Mouse (Mus musculus) MN1 (cell line): ENCODE results near the gene Tmem30a.
A peak's percentile ranks its signal among the peaks of the same experiment; 100 is the strongest.

Source experiments
- DNase-seq: peaks from one replicate; pipeline ENCODE4 v3.0.0-alpha.2; 2016; ENCODE audit warnings: low spot score

Gene Tmem30a

DNA sequence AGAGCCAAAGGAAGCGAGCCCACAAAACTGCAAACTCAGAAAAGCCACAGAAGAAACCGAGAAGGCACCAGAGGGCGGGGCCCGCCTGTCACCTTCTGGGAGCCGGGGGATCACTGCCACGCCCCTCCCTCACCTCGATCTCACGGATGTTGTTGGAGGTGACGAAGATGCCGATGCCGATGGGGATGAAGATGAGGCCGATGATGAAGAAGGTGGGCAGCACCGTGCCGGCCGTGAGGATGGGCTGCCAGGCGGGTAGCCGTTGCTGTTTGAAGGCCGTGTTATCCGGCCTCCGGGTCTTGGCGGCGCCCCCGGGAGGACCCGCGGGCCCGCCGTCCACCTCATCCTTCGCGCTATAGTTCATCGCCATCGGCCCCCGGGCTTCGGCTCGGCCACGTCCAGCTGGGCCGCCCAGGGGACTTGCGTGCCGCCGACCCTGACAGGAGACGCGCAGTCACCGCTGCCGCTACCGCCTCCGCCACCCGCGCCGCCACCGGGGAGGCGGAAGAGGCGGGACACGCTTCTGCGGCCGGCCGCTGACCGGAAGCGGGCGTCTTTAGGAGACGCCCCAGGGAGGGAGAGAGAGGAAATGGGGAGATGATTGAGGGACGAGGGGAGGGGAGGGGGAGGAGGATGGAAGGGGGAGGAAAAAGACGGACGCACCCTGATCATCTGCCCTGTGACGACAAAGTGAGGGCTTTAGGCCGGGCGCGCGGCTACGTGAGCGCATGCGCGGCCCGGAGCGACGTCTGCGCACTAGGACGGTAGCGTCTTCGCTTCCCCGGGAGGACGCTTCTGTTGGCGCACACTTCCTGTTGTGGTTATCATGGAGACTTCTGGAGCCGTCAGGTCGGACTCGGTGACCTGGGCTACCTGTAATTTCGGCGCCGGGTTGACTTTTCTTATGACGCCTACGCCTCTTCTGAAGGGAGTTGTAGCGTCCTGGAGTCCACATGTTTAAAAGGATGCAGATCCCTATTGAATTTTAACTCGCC lies at the start of gene Tmem30a:
Gene Tmem30a (minus strand): TSS at position 667 of the 995 bp plus-strand sequence.
- DNase-seq: peak; percentile 98

DNA sequence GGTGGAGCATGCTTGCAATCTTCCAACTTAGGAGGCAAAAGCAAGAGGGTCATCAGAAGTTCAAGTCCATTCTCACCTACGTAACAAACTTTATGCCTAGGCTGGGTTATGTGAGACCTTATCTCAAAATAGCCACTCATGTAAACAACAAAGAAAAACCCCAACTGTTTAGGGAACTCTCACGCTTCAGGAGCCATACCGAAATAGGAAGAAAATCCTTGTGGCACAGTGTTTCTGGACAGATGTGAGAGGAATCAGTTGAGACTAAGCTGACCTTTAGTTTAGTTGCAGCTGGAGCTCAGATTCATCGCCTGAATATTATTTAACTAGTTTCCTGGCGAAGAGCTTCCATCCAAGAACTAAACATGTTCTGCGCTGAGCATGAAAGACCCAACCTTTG lies 49.3 kb upstream of the Tmem30a start:
- DNase-seq: no peak

DNA sequence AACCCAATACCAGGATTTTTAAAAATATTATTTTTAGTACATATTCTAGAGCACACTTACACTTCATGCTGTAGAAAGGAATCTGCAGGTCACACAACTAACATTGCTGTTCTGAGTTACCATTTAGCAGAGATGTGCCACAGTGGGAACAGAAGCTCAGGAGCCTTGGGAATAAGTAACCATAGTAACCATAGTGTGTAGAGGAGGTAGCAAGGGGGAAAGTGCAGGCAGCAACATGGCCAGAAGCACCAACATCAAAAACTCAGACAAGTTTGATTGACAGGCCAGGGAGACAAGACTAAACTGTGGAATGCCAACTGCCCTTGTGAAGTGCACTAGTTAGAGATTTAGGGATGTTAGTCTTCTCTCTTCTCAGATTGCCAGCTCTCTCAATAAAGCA lies 48.7 kb upstream of the Tmem30a start:
- DNase-seq: no peak

DNA sequence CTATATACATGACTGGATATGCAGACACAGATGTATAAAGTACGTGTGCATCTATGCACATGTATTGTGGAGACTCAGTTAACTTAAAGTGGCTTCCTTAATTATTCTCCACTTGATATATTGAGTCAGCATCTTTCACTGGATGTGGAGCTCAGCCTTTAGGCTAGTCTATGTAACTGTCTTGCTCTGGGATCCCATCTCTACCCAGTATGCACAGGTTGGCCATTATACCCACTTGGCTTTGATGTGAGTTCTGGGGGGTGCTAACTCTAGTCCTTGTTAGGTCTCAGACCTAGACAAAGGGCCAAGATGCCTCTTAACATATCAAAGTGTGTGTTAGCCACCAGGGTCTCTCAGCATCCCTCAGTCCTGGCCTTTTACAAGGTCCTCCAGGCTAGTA lies 38.0 kb upstream of the Tmem30a start:
- no peak for DNase-seq

DNA sequence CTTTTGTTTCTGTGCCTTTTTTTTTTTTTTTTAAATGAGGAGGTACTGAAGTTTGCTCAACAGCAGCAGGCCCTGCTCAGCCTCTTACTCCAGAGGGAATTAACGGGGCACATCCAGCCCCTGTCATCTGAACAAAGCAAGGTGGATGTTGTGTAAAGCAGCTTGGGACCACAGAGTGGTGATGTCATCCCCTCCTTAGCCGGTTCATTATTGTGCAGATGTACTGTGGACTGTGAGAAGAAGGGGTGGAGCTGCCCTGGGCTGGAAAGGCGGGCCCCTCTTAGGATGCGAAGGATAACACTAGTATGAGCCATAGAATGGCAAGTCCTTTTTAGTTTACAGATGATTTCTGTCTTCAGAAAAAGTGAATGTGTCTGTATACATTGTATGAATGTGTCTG lies 37.6 kb upstream of the Tmem30a start:
- DNase-seq: peak; percentile 41

DNA sequence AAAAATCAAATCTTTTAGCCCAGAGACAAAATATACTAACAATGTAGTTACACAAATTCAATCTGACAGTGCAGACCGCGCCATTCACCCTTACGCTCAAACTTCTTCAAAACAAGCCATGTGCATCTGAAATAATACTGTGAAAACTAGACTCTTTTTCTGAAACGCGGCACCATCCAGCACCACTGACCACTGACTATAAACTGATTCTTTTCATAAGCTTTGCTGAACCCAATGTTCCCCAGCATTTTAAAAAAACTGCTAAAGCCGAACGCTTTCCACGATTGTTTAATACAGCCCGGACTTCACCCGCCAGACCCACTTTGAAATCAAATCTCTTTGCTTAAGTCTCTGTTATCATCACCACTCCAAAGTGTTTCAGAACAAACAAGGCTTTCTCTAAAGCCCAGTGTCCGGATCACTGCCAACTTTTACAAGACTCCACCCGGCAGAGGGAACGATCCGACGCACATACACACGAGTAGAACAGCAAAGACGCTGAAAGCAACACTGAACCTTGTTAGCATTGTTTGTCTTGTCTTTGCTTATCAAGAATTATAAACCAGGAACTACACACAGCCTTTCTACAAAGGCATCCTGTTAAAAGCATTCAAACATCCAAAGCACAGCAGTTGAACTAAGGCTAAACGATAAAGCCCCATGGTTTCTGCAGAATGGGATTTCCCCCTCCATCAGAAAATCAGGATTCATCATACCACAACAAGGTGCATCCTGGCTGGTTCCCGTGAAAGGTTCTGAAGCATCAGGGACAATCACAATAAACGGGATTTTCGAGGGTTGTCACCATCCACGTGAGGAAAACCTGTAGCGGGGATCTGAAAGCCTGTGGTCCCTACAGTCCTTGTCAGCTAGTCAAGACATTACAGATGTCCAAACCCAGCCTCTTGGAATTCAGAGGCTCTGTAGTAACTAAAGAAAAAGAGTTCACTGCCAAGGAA lies 36.8 kb upstream of the Tmem30a start:
- DNase-seq: peak; percentile 20

DNA sequence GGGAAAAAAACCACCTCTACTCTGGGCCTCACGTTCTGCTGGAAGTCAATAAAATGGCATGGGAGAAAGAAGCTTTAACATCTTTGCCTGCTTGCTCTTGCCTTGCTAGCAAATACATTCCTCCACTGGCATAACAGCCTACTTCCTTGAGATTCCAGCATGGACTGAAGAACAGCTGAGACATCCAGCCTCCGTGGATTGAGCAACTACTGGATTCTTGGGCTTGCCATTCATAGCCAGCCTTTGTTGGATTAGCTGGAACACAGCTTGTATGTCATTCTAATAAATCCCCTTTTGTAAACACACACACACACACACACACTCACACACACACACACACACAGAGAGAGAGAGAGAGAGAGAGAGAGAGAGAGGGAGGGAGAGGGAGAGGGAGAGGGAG lies 33.8 kb upstream of the Tmem30a start:
- no peak for DNase-seq

DNA sequence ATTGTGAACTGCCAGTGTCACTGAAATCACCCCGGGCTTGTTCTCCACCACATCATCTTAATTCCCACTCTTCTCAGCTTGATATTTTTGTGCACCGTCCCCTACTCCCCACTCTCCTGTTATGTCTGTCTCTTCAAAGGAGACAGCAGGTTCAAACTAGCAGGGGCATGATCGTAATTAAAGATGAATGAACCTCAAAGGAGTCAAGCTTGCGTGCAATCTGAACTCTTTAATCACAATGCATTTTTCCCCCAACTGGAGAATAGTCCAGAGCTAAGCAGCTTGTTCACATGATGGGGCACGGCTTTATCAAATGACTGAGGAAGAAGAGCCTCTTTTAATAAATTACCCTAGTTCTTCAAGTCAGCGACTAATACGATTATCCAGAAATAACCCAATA lies 32.2 kb upstream of the Tmem30a start:
- DNase-seq: no peak

DNA sequence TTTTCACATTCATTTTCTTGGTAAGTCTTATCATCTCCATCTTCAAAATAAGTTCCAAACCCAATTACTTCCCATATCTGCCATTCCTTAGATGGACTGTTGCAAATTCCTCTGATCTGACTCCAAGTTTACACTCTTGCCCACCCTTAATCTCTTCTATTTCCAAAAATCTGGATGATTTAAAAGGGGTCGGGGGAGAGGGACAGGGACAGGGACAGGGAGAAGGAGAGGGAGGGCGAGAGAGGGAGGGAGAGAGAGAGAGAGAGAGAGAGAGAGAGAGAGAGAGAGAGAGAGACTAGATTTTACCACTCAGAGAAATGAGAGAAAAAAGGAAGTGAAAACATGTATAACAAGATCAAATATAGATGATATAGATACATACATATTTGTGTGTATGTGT lies 30.5 kb upstream of the Tmem30a start:
- DNase-seq: no peak

DNA sequence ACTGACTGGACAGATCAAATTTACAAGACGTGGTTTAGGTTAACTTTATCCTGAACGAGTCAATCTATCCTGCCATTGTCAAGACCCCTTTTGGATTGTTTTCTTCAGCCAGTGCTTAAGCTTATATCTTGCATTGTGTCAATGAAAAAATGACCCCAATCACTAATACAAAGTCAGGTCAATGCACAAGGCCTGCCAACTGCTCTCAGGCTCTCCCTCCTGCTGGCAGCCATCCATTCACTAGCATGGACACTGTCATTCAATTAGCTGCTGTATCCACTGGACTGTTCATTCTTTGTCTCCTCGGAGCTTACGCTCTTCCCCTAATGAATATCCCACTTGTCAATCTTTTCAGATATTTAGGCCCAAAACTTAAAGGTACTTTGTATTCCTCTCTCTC lies 30.1 kb upstream of the Tmem30a start:
- DNase-seq: peak; percentile 53

DNA sequence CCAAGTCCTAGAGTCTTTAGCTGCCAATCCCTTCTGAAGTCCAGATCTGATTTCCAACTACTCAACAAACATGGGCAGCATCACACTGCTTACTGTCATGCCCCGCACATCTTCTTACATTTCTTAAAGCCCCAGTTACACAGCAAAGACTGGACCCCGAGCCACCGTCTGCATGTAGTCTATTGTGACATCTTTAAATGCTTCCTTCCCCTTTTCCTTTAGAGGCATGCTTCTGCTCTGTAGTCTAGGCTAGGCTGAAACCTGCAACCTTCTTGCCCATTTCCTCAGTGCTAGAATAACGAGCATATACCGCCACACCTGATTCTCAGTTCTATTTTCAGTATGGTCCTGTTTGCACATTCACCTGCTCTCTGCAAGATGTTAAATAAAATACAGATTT lies 23.2 kb upstream of the Tmem30a start:
- DNase-seq: no peak

DNA sequence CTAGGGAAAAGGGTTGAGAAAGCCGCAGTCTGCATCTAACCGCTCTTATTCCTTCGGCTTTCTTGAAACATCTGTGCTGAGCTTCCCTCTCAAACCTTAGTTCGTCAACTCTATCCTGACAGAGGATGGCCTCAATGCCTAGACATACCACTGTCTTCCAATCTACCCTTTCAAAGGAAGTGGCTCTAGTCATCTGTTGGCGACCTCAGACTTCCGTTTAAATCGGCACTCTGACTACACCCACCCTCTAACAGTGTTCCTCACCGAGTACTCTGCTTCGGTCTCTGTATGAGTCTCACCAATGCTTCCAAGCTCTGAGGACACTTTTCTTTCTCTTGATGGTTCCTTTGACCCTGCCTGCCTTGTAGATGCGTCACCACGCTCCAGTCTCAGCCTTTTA lies 22.7 kb upstream of the Tmem30a start:
- no peak for DNase-seq

DNA sequence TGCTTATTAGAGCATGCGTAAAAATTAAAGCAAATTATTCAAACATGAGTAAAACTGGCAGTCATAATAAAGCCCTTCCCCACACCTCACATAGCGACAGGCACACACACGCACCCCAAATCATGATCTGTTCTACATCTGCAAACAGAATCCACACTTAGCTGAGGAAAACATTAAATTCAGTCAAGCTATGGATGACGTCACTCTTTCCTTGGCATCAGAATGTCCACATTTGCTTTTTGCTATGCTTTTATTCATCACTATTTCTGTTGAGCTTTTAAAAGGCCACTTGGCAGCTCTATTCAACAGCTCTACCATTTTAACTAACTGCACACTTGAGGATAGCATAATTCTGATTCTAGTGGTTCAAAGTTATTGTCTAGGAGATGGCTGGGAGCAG lies 21.3 kb upstream of the Tmem30a start:
- DNase-seq: no peak

DNA sequence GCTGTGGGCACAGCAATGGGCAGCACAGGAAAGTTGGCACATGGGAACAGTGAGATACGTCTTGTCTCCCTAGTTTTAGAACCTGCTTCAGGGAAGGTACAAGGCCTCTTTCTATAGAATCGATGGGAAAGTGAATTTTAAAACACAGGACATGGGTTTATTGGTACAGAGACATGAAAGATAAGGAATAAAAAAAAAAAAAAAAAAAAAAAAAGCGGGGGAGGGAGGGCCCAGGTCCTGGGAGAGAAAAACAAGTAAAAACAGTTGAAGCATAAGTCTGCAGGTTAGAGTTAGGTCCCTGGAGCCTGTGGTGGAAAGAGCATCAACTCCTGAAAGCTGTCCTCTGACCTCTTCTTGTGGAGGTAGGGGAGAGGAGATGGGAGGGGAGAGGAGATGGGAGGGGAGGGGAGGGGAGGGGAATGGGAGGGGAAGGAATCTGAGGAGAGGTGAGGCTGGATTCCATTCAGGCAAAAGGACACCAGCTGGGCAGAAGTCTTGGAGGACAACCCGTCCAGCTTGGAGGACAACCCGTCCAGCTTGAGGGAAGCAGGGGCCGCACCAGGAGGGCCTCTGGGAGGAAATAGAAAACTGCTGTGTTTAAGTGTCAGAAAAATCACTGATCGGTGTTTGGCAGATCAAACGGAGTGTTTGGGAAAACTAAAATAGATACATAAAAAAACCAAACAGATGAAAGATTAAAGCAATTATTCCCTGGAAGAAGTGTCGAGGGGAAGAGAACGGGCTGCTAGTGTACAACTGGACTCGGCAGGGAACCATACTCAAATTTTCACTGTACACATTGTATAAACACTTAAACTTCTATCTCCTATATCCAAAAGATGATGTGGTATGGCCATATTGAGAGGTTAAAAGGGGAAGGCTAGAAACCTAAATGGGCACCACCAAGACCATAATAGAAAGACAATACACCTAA lies 17.9 kb upstream of the Tmem30a start:
- DNase-seq: no peak

DNA sequence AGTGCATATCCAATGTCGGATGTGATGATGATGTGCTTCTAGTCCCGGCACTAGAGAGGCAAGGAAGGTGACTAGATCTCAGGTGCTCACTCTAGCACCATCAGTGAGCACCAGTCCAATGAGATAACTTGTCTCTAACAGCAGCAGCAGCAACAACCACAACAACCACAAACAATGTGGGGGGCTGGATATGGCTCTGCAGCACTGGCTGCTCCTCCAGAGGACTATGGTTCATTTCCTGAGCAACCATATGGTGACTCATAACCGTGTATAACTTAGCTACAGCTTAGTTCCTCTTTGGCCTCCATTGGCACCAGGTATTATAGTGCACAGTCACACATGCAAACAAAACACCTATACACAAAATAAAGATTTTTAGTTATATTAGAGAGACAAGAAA lies 17.2 kb upstream of the Tmem30a start:
- DNase-seq: no peak

DNA sequence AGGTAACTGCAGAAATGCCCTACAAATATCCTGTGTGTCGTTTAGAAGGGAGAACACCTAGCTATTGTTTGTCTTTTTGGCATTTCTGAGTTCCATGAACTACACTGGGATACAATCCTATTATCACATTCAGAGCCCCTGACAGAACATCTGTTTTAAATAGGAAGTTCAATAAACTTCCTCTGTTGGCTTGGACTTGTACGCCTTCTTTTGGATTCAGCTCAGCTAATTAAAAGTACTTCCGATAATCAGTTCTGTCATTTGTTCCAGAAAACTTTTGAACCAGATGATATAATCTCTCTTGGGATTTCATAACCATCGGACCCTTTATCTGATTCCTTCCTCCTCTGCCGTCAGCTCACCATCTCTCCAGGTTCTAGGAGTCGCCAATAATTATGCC lies 16.1 kb upstream of the Tmem30a start:
- no peak for DNase-seq

DNA sequence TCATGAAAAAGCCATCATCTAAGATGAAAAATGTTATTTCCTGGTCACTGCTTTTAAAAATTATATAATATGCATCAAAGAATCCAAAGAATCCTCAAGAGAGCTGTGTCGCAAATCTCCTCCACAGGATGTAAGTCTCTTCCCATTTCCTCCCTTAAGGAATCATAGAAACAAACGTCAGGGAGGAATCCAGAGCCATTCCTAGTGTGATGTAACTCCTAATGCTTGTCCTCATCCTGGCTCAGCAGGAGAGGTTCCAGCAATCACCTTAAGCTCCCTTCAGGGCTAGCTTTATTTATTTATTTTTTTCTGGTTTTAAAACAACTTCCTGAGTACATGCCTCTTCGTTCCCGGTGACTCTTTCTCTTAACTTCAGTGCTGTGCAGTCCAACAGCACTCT lies 13.9 kb upstream of the Tmem30a start:
- no peak for DNase-seq

DNA sequence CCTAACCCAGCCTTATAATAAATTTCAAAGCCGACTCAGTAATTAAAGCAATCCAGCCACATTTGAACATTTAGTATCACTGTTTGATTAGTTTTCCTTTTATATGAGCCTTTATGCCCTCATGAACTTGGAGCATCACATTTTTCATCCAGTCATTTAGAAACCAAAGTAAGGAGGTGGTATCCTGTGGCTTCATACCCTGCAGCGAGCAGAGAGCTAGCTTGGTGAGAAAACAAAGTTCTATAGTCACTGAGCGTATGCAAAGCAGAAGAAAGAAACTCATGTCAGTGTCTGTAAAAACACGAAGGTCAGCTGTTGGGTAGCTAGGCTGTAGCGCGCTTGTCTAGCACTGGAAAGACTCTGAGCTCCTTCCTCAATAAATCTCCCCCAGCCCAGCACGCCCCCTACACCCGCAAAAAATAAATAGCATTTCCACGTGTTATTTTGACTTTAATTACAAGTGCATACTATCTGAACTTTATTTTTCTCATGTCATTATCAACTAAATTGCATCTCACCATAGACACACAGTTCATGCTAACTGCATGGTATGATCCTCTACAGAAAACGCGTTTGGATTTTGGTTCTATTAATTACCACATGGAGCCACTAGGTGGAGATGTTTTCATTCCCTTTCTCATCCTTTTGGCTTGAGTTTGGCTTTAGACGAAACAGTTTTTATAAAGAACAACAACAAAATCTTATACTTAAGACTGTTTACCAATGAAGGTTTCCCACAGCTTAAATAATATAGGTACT lies 13.2 kb upstream of the Tmem30a start:
- DNase-seq: peak; percentile 57

DNA sequence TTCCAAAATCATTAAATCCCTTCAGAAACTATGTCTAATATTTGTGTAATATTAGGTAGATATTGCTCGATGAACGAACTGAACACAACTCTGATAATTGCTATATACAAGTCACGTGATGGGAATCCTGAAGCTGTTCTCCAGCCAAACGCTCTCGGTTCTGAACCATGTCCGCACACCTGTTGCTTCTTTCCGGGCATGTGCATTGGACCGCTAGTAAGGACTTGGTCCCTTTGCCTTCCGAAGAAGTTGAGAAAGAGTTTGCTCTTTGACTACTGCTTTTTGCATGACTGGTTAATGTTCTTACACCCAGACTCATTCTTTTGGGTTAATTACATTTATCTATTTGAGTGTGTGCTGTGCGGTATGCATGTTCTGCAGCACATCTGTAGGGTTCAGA lies 12.1 kb upstream of the Tmem30a start:
- DNase-seq: no peak

DNA sequence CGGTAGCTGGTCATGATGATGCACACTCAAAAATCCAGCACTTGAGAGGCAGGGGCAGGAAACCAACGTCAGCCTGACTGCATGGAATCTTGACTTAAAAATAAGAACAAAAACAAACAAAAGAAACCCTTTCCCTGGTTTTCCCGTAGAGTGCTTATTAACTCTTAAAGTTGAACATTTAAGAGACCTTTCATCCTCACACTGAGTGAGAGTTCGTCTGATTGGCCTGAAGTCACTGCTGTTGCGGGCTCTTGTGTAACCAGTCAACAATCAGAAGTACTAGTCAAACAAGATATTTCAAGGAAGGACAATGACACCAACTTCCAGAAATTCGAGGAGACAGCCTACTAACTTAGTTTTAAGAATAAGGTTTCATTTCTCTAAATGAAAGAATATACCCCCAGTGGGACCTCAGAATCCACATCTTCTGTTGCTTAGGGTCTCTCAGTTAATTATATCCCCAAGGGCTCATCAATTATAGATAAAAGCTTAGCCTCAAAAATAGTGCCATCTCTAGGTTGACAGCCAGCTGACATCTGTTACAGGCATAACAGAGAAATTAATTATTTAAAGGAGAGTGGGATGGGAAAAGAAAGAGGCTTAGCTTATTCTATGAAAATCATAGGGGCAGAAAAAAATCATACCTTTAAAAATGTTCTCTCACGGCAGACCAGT lies 3.3 kb upstream of the Tmem30a start:
- DNase-seq: no peak
